Mouse (Mus musculus): ENCODE measurements around the gene H2afx. TPM values are rescaled to one million over a fixed set of nuclear protein-coding genes. Genes with fewer than 3 reads are reported as not detected.
A peak's percentile ranks its signal among the peaks of the same experiment; 100 is the strongest.

The H2afx gene
- total and polyA plus RNA-seq, 3 experiments = 89.6 to 828 TPM; not detected in 1

- H3K36me3 ChIP-seq (ENCODE audit: control insufficient read depth in 1 of 2, insufficient read depth in 2 of 2, low read length in 2 of 2) = peaks cover 0 to 10% of the 10 kb centered on the region in 2 experiments; a peak in 2 of 4 replicates
- H3K9ac ChIP-seq (ENCODE audit: control insufficient read depth, low read depth, low read length, poor library complexity, severe bottlenecking) = no peak overlapping the region
- H3K4me1 ChIP-seq (ENCODE audit: control insufficient read depth in 1 of 2, insufficient read depth in 2 of 2, low read length in 2 of 2) = peaks cover 8 to 12% of the 10 kb centered on the region in 2 experiments
These were observed 17.0 kb upstream of the H2afx start for GRCm38 (mm10) chr9:44317452-44317851.

GRCm38 (mm10) chr9:44318076-44318825 lies 16.2 kb upstream of the H2afx start:
- no peak overlapping the region for H3K9ac ChIP-seq (ENCODE audit: control insufficient read depth, low read depth, low read length, poor library complexity, severe bottlenecking)
- peaks cover 9% of the 10 kb centered on the region; the same call in 1 of the 2 replicates for H3K79me2 ChIP-seq (ENCODE audit: control insufficient read depth, insufficient read depth, low read length, poor library complexity)
- TF ChIP-seq SIN3A (IDR thresholded peaks at IDR 0.05; ENCODE audit: low read length) (no peak), CHD1 (IDR thresholded peaks at IDR 0.05; ENCODE audit: low read depth, low read length) (no peak)
- H3K4me1 ChIP-seq (ENCODE audit: control insufficient read depth in 1 of 2, insufficient read depth in 2 of 2, low read length in 2 of 2) = peaks cover 8 to 12% of the 10 kb centered on the region in 2 experiments
- no peak overlapping the region for H3K27ac ChIP-seq (ENCODE audit: control insufficient read depth, low read depth, low read length)
- H3K36me3 ChIP-seq (ENCODE audit: control insufficient read depth in 1 of 2, insufficient read depth in 2 of 2, low read length in 2 of 2) = peaks cover 0 to 10% of the 10 kb centered on the region in 2 experiments; a peak in 2 of 4 replicates
- H3K27me3 ChIP-seq (ENCODE audit: control insufficient read depth in 1 of 2, insufficient read depth in 2 of 2, low read length in 2 of 2) = no peaks in the 10 kb centered on the region
- H3K4me3 ChIP-seq (ENCODE audit: control insufficient read depth in 1 of 2, insufficient read depth in 1 of 2, low read depth in 2 of 2, low read length in 2 of 2) = no peak overlapping the region
- H3K9me3 ChIP-seq (replicated peaks; ENCODE audit: insufficient read depth, low read length) = no peaks in the 10 kb centered on the region
- no peak for DNase-seq (ENCODE audit: low read depth, low spot score)

More at GRCm38 (mm10) chr9:44317452-44317851, 17.0 kb upstream of the H2afx start:
- no peak overlapping the region for H3K4me3 ChIP-seq (ENCODE audit: control insufficient read depth in 1 of 2, insufficient read depth in 1 of 2, low read depth in 2 of 2, low read length in 2 of 2)
- no peak for DNase-seq (ENCODE audit: low read depth, low spot score)
- no peak overlapping the region for H3K27ac ChIP-seq (ENCODE audit: control insufficient read depth, low read depth, low read length)
- H3K79me2 ChIP-seq (ENCODE audit: control insufficient read depth, insufficient read depth, low read length, poor library complexity) = peaks cover 9% of the 10 kb centered on the region; the same call in 1 of the 2 replicates
- TF ChIP-seq TAL1 (IDR thresholded peaks at IDR 0.05; ENCODE audit: low read length) (no peak), USF1 (IDR thresholded peaks at IDR 0.05; ENCODE audit: low read depth, low read length) (peak; percentile 73), TBP (IDR thresholded peaks at IDR 0.05; ENCODE audit: low read depth, low read length) (no peak)
- H3K9me3 ChIP-seq (replicated peaks; ENCODE audit: insufficient read depth, low read length) = no peaks in the 10 kb centered on the region
- no peaks in the 10 kb centered on the region for H3K27me3 ChIP-seq (ENCODE audit: control insufficient read depth in 1 of 2, insufficient read depth in 2 of 2, low read length in 2 of 2)

GRCm38 (mm10) chr9:44318826-44319095 lies 15.7 kb upstream of the H2afx start:
- no peak for DNase-seq (ENCODE audit: low read depth, low spot score)
- Histone ChIP-seq H3K4me3 (ENCODE audit: control insufficient read depth in 1 of 2, insufficient read depth in 1 of 2, low read depth in 2 of 2, low read length in 2 of 2) (peak overlapping the region; percentile 93), H3K9ac (ENCODE audit: control insufficient read depth, low read depth, low read length, poor library complexity, severe bottlenecking) (peak overlapping the region; percentile 85; the same call in 1 of the 2 replicates), H3K27me3 (ENCODE audit: control insufficient read depth in 1 of 2, insufficient read depth in 2 of 2, low read length in 2 of 2) (no peaks in the 10 kb centered on the region), H3K27ac (ENCODE audit: control insufficient read depth, low read depth, low read length) (no peak overlapping the region), H3K36me3 (ENCODE audit: control insufficient read depth in 1 of 2, insufficient read depth in 2 of 2, low read length in 2 of 2) (peaks cover 0 to 10% of the 10 kb centered on the region in 2 experiments; a peak in 2 of 4 replicates), H3K4me1 (ENCODE audit: control insufficient read depth in 1 of 2, insufficient read depth in 2 of 2, low read length in 2 of 2) (peaks cover 8 to 12% of the 10 kb centered on the region in 2 experiments), H3K9me3 (replicated peaks; ENCODE audit: insufficient read depth, low read length) (no peaks in the 10 kb centered on the region), H3K79me2 (ENCODE audit: control insufficient read depth, insufficient read depth, low read length, poor library complexity) (peaks cover 9% of the 10 kb centered on the region; the same call in 1 of the 2 replicates)
- no peak for TF ChIP-seq RCOR1 (IDR thresholded peaks at IDR 0.05; ENCODE audit: low read depth, low read length)
- TF ChIP-seq GATA1 (IDR thresholded peaks at IDR 0.05; ENCODE audit: low read depth, low read length) = no peak
- TF ChIP-seq EP300 (IDR thresholded peaks at IDR 0.05; ENCODE audit: low read depth in 1 of 2, low read length in 2 of 2) = no peak
- TF ChIP-seq TCF12 (IDR thresholded peaks at IDR 0.05; ENCODE audit: low read depth, low read length) = no peak
- TF ChIP-seq MAX (IDR thresholded peaks at IDR 0.05; ENCODE audit: low read length) = no peak
- TF ChIP-seq ZMIZ1 (IDR thresholded peaks at IDR 0.05; ENCODE audit: low read depth, low read length) = no peak
- TF ChIP-seq RAD21 (IDR thresholded peaks at IDR 0.05; ENCODE audit: low read depth, low read length) = no peak
- no peak for TF ChIP-seq SIN3A (IDR thresholded peaks at IDR 0.05; ENCODE audit: low read length)
- no peak for TF ChIP-seq ELF1 (IDR thresholded peaks at IDR 0.05; ENCODE audit: low read depth, low read length)
- TF ChIP-seq MYC (IDR thresholded peaks at IDR 0.05; ENCODE audit: low read depth, low read length) = no peak
- no peak for TF ChIP-seq ZC3H11A (IDR thresholded peaks at IDR 0.05; ENCODE audit: low read depth, low read length)
- no peak for TF ChIP-seq MAZ (IDR thresholded peaks at IDR 0.05; ENCODE audit: low read depth, low read length)
- TF ChIP-seq CHD1 (IDR thresholded peaks at IDR 0.05; ENCODE audit: low read depth, low read length) = no peak
- TF ChIP-seq MEF2A (IDR thresholded peaks at IDR 0.05; ENCODE audit: extremely low read depth, insufficient replicate concordance, low read depth, low read length, poor library complexity, severe bottlenecking) = no peak

Data from MEL (cell line).